Mouse (Mus musculus) T-helper 1 cell (primary cell): ENCODE data around the gene Pnpla2.
"Not testable (repeated sequence)": the region's sequence is repeated elsewhere in the genome, so short reads cannot be mapped to it uniquely, and the experiment has no call there.

Experiments used
- in situ Hi-C: fragments of 300-600 bp; cut with MboI, MseI; formaldehyde crosslinking; loops from one replicate; pipeline ENCODE4 v1.15.1; 2025; ENCODE audit warnings: high pct_unique_total_duplicates

Gene Pnpla2

DNA sequence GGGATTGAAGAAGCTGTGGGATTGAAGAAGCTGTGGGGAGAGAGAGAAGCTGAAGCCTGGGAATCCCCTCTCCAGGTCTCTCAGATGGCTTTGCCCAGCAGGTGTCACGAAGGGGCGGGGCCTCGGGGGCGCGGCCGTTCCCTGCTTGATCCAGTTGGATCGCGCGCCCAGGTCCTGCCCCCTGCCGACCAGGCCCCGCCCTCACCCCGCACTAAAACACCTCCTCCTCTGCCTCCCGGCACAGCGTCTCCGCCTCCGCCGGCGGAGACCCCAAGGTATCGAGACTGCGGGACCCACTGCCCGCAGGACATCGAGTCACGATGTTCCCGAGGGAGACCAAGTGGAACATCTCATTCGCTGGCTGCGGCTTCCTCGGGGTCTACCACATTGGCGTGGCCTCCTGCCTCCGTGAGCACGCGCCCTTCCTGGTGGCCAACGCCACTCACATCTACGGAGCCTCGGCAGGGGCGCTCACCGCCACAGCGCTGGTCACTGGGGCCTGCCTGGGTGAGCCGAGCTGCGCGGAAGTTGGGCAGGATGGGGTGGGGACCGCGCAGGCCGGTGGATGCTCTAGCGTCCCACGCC is at the start of gene Pnpla2:
Gene Pnpla2, plus strand, starts transcription at position 232 of the 585 bp plus-strand sequence.
- in situ Hi-C loops, result loop anchor here (5.0 kb wide), 1 partner anchor 43 kb away; the partner anchor contains the start of gene Gatd1

GRCm38 (mm10) chr7:141405466-141405865 is 49.5 kb upstream of the Pnpla2 start:
- in situ Hi-C loops, result no loop called here

- in situ Hi-C loops, result not testable (repeated sequence)
These were observed 47.3 kb upstream of the Pnpla2 start for GRCm38 (mm10) chr7:141407670-141408069.

- in situ Hi-C loops, result no loop called here
These were observed 46.2 kb upstream of the Pnpla2 start for GRCm38 (mm10) chr7:141408833-141409232.

- in situ Hi-C loops, result loop anchor here (5.0 kb wide), 1 partner anchor 42 kb away; no protein-coding TSS in a partner anchor
These were observed 44.4 kb upstream of the Pnpla2 start for GRCm38 (mm10) chr7:141410631-141411030.

- in situ Hi-C loops, result loop anchor here (5.0 kb wide), 1 partner anchor 41 kb away; no protein-coding TSS in a partner anchor
These were observed 43.3 kb upstream of the Pnpla2 start for GRCm38 (mm10) chr7:141411667-141412066.

- in situ Hi-C loops, result loop anchor here (5.0 kb wide), 1 partner anchor 39 kb away; no protein-coding TSS in a partner anchor
These were observed 41.7 kb upstream of the Pnpla2 start for GRCm38 (mm10) chr7:141413331-141413730.

GRCm38 (mm10) chr7:141413809-141414584 is 41.0 kb upstream of the Pnpla2 start, which contains the start of gene Gatd1:
Gatd1 (minus strand) TSS chr7:141414136.
- in situ Hi-C loops, result loop anchor here (5.0 kb wide), 1 partner anchor 38 kb away; no protein-coding TSS in a partner anchor

- in situ Hi-C loops, result no loop called here
These were observed 38.7 kb upstream of the Pnpla2 start for GRCm38 (mm10) chr7:141416144-141416841.

GRCm38 (mm10) chr7:141417731-141418681 is 37.0 kb upstream of the Pnpla2 start:
- in situ Hi-C loops, result no loop called here

GRCm38 (mm10) chr7:141418970-141419369 is 36.0 kb upstream of the Pnpla2 start:
- in situ Hi-C loops, result no loop called here

DNA sequence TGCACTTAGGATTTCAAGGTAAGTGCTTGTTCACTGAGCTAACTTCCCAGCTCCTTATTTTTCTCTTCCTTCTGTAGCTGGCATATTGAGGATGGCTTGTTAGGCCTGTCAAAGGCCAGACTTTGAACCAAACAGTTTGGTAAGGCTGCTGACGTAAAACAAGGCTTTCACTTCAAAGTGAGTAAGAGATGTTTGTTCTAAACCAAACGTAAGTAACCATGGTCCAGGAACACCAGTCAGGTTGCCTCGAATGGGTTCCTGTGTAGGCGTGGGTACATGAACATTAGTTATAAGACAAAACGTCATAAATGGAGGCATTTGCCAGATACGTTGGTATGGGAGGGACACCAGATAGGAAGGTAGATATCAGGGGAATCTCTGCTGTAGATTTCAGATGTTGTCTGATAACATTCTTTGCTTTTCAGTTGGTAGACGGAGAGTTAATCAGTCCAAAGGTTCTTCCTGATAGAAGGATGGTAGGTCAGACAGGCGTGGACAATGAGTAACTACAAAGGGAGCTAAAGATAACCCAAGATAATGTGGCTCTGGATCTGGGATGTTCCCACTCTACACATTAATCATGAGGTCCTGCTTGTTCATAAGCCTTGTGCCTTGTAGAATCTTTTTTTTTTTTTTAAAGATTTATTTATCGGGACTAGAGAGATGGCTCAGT is 34.8 kb upstream of the Pnpla2 start:
- in situ Hi-C loops, result no loop called here

GRCm38 (mm10) chr7:141423811-141424210 is 31.2 kb upstream of the Pnpla2 start:
- in situ Hi-C loops, result no loop called here

- in situ Hi-C loops, result no loop called here
These were observed 27.9 kb upstream of the Pnpla2 start for GRCm38 (mm10) chr7:141426948-141427730.

DNA sequence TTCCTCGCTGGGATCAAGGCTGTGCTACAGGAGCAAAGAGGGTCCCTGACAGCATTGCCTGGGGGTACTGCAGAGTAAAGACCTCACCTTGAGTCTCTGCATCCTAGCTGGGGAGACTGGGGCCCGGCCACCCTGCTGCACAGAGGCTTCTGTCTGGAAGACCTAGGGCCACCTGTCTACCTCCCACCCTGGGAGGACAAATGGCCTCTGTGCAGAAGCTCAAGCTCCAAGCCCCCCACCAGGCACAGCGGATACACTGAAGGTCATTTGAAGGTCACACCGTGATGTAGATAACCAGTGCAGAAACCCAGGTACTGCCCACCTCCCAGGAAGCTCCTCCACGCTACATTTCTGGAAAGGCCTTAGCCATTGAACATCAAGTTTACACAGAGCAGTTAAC is 26.3 kb upstream of the Pnpla2 start:
- in situ Hi-C loops, result no loop called here

DNA sequence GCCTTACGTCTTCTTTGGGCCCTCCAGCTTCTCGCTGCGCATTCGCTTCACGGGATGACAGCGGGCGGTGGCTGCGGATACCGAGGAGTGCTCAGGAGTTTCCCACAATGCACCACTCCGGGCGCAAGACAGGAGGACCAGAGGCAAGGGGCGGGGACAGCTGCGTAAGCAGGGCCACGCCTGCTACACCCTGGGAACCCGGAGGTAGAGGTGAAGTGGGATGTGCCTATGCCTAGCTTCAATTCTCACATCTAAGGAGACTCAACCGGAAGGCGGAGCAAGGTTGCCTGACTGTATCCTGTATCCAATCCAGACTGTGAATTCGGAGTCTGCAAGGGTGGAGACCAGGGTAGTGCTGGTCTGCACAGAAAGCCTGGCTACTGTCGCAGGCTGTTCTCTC is 25.7 kb upstream of the Pnpla2 start, which contains the start of gene Cend1:
Gene Cend1, minus strand, starts transcription at position 182 of the 400 bp plus-strand sequence.
- in situ Hi-C loops, result no loop called here

DNA sequence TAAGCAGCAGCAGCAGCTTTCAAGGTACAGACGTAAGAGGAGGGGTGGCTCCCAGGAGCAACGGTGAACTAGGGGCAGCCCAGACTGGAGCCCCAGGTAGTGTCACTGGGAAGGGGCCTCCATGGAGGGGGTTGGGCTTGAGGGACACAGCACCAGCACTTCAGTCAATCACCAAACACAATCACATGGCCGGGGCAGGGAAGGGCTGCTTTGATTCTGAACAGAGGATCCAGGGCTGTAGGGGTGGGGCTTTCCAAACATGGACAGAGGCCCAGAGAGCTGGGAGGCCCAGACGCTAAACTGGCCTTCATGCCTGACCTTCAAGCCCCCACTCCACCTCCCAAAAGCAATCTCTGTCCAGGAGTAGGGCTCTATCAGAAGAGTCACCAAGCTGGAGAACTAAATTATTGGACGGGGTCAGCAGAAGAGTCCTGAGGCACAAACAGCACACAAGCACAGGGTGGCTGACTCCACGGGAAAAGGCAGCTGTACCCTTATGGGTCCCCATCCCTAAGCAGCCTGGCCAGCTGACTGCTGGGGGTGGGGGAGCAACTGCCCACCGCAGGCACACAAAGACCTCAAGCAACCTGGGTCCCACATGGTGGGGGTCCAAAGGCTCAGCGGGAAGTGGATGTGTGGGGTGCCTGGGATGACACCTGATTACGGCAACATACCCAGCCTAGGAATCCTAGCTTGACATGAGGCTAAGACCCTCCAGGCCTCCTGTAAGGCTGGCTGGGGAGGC is 25.0 kb upstream of the Pnpla2 start:
- in situ Hi-C loops, result no loop called here

- in situ Hi-C loops, result no loop called here
These were observed 24.3 kb upstream of the Pnpla2 start for GRCm38 (mm10) chr7:141430585-141431240.
